Mouse (Mus musculus) CH12.LX (cell line): ENCODE measurements around the gene Cx3cl1.

Experiments
- CTCF ChIP-seq, 2 experiments: IDR thresholded peaks in 1 of 2; conservative IDR thresholded peaks in 1 of 2; 2 replicates each; pipeline ENCODE4 v1.5.1; 2011 to 2012; ENCODE audit warnings: low read depth in 2 of 2, low read length in 2 of 2, improper control_type of control experiment in 1 of 2, inconsistent platforms in 1 of 2, mild to moderate bottlenecking in 1 of 2, moderate library complexity in 1 of 2
- SMC3 ChIP-seq: IDR thresholded peaks from 2 replicates; pipeline ENCODE4 v1.6.1; 2011; ENCODE audit warnings: low read depth, low read length, improper control_type of control experiment

- no peak for TF ChIP-seq SMC3
- TF ChIP-seq CTCF (conservative IDR thresholded peaks at IDR 0.05 in 1 of 2, IDR thresholded peaks at IDR 0.05 in 1 of 2; ENCODE audit: low read depth in 2 of 2, low read length in 2 of 2): no peak
Observed at GRCm38 (mm10) chr8:94807506-94807905, 35.7 kb downstream of the Cx3cl1 start.
